Mouse (Mus musculus): ENCODE data around the gene Slc10a7.

The Slc10a7 gene

DNA sequence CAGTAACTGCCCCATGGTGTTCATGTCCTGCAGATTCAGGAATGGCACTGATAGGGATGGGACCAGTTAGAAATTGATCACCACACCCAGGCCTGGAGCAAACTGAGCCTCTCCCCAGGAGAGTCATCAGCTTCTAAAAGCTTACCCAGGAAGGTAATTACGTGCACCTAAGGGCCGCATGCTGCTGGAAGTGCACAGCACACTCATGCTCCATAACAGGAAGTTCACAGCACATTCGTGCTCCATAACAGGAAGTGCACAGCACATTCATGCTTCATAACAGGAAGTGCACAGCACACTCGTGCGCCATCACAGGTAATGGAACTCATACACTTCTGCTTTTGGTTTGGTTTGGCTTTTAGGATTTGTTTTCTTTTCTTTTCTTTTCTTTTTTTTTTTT lies 114.8 kb downstream of the Slc10a7 start:
- DNase-seq (ENCODE audit: low spot score): no peak

DNA sequence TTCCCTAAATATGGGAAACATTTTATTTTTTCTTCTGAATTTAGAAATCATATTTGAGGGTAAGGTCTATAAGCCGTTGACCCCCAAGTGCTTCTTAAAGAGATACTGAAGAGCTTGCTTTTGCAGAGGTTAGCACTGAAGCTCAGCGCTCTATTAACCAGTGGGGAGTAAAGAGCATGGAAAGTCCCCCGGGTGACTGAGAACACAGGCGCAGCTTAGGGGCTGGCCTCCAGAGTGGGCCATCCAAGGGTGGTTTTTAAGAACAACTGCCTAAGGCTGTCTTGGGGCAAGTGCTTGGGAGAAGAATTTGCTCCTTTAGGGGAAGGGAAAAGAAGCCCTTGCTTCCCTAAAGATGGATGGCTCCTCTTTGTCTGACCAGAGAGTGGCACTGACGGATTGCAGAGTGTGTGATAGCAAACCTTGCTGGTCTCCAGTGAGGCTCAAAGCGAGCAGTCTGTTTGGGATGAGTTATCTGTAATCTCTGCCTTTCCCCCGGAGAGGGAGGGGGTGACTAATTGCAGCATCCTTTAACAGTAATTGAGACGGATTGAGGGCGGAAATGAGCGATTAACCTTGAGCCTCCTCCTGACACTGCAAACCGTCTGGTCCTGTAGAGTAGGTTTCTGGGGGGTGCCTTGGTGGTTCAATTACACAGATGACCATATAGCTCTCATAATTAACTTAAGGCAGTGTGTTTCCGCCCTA lies 115.7 kb downstream of the Slc10a7 start:
- peak; percentile 78 for DNase-seq (ENCODE audit: low spot score)

DNA sequence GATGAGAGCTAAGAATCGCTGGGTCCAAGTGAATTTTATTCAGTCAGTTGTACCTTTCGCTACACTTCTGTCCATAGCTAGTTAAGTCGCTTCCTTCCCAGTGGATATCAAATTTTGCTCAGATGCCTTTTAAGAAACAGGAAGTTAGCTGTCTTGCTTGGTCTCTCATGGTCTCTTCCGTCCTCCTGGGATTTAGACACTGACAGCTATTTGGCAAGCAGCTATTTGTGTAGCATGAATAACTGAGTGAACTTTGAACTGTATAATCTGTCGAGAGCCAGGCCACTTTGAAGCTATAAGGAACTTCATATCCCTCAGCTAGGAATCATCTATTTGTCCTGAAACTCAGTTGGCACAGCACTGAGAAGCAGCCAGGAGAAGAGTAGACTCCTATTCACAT lies 117.5 kb downstream of the Slc10a7 start:
- DNase-seq (ENCODE audit: low spot score): no peak

DNA sequence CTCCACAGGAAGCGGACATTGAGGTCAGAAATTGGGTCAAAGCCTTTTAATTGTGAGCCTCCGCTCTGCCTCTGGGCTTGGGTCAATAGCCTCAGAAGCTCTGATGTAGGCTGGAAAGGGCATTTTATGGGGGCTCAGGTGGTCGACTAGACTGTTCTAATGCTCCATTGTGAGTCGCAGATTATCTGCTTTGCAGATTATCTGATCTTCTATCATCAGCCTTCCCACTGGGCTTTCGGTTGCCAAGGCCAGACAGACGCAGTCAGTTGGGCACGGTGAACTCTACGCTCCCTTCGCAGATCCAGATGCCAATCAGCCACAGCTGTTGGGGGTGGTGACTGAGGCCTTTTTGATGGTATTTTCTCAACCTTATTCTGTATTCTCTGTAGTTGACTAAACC lies 118.6 kb downstream of the Slc10a7 start:
- DNase-seq (ENCODE audit: low spot score): no peak

DNA sequence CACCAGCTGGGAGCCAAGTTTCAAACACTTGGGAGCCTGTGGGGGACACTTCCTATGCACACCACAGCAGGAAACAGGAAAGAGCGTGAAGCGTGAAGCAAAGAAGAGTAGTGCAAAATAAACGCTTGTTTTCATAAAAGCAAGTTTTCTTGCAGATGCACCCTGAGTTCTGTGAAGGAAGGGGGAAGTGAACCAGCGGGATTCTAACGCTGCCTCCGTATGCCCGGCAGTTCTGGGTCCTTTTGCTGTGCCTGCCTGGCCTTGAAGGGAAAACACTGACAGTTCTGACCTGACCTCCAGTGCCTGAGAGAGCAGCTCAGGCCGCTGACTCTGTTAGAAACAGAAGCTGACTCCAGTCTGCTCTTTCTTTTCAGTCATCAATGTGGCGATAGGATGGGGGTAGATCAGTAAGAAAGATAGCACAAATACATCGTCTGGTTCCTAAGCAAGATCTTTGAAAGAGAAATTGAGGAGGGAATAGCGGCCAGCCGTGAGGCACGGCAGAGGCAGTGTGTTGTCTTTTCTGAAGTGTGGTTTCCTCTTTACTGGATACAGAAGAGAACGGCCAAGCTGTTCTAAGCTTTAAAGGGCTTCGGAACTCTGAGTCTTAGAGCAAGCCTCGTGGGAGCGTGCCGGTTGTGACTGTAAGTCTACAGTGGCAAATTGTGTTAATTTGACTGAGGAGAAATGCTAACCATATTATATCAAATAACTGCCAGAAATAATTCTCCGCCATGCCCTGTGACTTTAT lies 121.4 kb downstream of the Slc10a7 start:
- DNase-seq (ENCODE audit: low spot score): no peak

DNA sequence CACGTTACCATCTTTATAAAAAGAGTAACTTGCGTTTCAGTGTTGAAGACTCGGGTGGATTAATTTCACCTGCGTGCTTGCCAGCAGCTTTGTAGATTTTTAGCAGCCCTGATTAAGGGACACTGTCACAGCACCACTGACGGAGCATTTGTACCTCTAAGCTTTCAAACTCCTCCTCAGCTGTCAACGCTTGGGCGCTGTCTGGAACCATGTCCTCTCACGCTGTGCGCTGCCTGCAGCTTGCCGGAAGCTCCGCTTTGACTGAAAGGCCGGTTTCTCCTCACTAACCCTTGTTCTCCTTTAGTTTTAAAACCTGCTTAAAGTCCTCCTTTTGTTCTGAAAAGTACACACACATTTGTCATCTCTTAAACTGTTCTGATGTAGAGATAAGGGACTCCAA lies 123.9 kb downstream of the Slc10a7 start:
- DNase-seq (ENCODE audit: low spot score): no peak

DNA sequence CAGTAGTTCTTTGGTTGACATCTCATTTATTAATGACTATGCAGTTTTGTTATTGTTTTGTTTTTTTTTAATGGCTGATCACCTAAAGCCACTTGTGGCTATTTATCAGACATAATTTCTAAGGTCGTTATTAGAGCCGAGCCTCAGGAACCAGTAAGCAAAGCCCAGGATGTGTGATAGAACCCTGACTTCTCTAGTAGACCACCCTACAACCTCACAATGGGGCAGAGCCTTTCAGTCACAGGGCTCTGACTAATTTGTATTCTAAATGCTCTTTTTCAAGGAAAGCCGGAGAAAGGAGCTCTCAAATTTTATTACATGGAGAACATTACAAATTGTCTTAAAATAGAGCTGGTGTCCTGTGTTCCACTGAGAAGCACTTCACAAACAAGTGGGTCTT lies 124.9 kb downstream of the Slc10a7 start:
- DNase-seq (ENCODE audit: low spot score): no peak

DNA sequence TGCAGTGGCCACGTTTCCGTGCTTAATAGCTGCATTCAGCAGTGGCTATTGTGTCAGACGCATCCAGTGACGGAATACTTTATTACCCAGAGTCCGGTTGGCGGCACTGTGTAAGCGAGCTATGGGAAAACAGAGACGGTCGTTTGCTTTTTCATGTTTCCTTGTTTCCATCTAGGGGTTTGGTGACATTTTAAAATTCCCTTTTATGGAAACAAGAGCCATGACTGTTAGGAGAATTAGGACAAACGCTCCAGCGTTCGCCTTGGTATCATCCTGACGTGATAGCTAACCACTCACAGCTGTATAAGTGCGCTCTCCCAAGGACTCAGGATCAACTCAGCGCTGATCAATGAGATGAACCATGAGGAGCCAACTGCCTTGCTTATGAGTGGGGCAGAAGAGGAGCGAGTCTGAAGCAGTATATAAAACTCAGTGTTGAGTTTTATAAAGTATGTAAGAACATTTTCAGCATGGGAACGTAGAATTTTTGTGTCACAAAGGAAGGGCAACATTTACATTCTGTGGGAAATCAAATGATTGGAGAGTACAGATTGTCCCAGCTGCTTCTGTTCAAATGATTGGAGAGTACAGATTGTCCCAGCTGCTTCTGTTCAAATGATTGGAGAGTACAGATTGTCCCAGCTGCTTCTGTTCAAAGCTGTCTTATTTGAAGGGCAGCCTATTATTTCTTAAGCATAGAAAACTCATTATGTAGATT lies 125.5 kb downstream of the Slc10a7 start:
- no peak for DNase-seq (ENCODE audit: low spot score)

DNA sequence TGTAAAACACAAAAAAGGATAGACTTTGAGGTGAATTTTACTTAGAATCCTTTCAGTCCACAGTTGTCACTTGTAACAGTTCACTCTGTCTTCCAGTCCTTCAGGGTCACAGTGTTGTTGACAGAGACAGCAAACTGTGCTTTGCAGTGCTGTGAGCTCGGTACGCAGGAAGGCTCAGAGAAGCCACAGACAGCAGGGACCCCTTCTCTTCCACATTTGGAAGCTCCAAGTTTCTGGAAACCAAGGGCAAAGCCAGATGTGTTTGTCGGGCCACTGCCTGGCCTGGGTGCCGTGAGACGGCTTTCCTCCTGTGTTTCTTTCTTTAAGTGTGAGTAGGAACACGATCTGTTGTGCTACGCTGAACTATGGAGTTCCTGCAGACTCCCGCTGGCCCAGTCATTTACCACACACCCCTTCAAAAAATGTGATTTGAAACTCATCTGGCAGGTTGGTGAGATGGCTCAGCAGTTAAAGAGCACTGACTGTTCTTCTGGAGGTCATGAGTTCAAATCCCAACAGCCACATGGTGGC lies 126.2 kb downstream of the Slc10a7 start:
- DNase-seq (ENCODE audit: low spot score): no peak

DNA sequence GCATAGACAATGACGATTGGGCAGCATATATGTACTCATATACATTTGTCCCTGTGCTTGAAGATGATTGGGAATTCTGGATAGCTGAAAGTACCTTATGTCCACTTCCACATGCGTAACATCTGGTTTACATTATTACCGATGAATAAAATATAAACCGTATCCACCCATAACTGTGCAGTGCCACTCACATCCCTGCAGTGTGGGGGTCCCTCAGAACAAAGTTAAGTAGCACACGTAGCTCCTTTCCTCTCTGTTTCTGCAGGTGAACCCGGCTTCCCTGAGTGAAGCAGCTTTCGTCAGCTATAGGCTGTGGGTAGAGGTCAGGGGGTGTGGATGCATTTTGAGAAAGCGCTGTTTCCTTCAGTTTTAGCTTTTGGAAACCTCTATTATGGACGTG lies 132.8 kb downstream of the Slc10a7 start:
- no peak for DNase-seq (ENCODE audit: low spot score)

DNA sequence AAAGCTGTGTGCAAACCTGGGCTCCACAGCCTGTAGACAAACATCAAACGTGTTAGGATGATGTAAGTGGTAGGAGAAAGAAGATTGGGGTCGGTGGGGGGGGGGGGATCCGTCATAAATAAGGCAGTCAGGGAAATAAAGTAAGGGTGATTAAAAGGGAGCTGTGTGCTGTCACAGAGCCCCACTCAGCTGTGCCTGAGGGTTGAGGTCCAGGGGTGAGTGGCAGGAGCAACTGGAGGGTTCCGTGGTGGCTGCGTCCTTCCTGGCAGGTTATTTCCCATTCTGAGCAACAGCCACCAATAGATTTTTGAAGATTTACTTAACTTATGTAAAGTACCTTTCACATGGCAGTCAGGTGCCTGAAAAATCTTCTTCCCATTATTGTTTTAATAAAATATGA lies 133.2 kb downstream of the Slc10a7 start:
- no peak for DNase-seq (ENCODE audit: low spot score)

DNA sequence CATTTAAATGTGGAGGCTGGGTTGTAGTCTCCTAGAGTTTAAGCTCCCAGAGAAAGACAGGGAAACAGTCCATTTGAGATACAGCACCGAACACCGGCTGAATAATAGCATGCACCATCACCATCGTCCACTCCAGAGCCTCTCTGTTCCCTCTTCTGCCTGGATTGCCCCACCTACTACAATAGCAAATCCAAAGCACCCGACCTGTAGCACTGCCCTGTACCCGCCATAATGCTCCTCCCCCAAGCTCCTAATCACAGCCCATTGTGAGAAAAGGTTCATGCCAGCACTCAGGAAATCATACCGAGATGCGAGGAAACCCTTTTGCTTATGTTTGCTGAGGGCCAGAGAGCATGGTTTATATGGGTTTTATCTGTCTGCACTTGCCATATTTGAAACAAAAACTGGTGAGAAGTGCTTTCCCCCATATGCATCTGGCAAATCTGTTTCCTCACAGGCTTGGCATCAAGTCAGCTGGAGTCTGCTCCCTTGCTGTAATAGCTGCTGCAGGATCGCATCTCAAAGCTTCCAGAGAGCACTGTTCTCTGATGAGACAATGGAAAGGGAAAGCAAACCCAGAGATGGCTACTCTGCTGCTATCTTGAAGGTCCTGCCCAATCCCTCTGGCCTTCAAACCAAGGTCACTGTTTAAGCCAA lies 138.0 kb downstream of the Slc10a7 start:
- DNase-seq (ENCODE audit: low spot score): peak; percentile 25

DNA sequence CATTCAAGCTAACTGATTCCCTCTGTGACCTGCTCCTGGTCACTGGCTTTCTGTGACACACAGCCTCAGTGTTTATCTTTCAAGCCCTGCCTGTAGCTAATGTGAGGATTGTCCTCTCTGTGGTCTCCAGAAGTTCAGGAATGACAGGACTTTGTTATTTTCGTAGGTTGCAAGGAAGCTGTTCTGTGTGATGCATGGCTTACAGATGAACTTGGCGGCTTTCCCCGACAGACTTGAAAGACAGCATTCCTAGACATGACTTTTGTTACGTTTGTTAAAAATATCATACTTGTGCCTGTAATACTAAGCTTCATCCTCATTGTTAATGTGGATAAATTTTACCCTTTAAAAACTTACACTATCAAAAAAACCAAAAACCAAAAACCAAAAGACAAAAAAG lies 138.7 kb downstream of the Slc10a7 start:
- DNase-seq (ENCODE audit: low spot score): no peak

DNA sequence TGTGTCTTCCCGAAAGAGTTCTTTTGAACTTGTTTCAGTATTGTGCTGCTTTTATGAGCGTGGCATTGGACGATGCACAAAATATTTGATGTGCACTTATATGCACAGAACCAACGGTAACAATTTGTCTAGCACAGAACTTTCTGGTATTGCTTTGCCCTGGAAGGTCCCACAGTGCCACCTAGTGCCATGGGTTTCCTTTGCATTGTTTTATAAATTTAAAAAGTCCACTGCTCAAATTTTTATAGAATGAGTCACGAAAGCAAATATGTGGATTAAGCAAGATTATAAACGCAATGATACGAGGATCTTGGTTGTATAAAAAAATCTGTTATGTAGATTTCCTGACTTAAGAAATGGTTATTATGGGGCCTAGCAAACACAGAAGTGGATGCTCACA lies 139.8 kb downstream of the Slc10a7 start:
- DNase-seq (ENCODE audit: low spot score): peak; percentile 72

DNA sequence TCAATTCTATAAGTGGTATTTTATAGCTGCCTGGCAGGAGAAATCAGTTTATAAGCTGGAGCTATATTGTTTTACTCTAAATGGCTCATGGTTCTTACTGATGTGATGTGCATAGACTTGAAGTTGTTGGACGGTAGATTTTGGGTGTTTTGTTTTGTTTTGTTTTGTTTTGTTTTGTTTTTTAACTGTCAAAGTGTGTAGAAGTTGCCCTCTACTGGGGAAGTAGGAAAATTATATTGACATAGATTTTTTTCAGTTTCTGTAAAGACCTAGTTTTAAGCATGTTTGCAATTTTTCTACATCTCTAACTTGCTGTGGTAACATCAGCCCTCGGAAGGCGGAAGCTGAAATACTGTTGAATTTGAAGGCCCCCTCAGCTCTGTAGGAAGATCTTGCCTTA lies 142.5 kb downstream of the Slc10a7 start:
- DNase-seq (ENCODE audit: low spot score): peak; percentile 31

DNA sequence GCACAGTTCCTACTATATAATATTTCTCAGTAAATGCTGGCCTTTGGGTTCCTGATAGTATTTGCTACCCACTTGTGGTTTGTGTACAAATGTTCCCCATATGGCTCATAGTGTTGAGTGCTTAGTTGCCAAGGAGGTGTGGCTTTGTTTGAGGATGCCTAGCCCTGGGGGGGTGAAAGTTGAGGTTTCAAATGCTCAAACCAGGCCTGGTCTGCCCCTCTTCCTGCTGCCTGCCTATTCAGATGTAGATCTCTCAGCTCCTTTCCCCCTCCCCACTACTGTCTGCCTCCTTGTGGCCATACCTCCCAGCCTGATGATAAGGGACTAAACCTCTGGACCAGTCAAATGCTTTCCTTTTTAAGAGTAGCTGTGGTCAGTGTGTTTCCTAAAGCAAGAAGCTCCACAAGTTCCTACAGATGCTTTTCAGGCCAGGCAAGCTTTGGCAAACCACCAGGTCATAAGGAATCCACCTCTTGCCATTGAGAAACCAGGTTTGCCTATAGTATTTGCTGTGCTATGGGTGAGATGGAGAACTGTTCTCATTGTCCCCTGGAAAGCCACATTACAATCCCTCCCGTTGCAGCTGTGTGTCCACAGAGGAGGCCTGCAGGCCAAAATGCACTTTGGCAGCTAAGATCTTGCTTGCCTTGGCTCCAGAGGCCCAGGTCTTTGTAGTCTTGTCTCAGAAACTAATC lies 146.4 kb downstream of the Slc10a7 start:
- no peak for DNase-seq (ENCODE audit: low spot score)

DNA sequence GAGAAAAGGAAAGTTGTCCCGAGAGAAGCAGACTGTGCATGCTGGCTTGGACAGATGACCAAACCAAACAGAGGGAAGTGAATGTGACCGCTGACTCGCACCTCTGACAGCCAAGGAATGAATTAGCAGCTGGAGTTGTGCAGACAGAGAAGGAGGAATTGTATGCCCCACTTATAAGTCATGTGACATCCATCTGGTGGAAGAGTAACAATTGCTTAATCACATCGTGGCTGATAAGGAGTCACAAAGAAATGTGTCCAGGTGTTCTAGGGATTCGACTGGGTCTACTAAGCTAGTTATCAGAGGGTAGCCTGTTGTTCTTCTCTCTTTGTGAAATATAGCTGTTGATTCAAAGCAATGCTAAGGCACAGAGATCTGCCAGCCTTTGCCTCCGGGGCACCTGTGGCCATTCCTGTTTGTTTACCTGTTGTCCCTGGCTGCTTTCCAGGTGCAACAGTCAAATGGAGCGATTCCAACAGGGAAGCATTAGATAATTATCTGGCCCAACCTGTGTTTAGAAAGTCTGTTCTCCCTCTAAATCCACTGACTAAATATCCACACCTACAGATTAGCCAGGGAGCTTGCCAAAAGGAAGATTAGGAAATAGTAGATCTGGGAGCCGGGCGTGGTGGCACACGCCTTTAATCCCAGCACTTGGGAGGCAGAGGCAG lies 147.7 kb downstream of the Slc10a7 start:
- no peak for DNase-seq (ENCODE audit: low spot score)

DNA sequence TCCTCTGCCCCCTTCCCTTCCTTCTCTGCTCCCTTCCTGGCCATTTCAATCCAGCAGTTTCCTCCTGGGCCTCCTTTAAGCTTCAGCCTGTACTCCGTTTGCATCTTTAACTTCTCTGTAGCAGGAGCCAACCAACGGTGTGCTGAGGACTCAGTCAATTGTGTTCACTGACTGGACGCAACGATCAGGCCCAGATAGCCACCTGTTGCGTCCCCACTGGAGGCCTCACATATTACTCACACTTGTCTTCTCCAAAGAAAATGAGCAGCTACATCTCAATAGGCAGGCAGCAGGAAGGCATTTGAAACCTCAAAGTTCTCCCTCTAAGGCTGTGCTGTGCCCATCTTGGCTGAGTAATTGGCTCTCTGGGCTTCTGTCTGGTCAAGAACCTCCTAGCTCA lies 149.0 kb downstream of the Slc10a7 start:
- DNase-seq (ENCODE audit: low spot score): no peak

DNA sequence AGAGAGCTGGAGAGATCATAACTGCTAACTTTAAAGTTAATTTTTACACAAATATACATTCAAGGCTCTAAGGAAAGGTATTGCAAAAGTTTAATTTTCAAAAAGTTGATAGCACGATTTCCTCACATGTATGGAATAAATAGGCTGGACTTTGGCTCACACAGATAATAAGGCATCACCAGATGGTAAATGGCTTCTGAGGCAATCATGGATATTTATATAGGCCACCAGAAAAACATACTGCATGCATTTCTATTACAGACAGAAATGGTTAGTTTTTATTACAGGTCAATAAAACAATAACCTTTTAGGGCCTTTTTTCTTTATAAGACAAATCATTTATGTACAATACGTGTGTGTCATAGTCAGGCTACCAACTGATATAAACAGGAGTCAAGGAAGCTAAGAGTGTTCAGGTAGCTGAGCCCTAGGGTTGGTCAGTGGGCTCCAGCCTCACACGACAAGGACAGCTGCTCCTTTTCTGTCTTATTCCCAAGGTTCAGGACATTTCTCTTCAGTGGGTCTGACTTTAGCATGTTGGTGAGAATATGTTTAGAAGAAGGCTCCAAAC lies 150.6 kb downstream of the Slc10a7 start:
- DNase-seq (ENCODE audit: low spot score): no peak

DNA sequence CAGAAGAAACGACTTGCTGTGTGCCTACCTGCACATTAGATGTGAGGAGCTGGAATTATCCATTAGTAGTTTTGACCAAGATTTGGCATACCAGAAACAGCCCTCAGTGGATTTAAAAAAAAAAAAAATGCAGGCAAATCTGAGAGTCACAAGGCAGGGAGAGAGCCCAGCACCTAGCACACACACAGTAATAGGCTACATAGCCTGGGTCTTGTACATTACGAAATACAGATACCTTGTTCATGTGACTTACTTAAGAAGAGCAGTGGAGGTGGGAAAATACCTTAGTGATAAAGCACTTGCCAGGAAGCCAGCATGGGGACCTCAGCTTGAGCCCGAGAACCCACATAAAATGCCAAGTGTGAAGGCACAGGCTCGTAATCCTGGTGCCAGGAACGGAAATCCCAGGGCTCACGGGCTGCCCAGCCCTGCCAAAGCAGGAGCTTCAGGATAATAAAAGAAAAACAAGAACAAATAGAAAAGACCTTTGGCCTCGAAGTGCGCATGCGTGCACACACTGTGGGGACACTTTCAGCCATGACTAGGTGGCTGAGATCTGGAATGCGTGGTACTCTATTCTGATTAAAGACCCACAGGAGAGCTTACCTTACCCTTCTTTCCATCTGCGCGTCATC lies 155.3 kb downstream of the Slc10a7 start:
- no peak for DNase-seq (ENCODE audit: low spot score)

All from MN1 (cell line).